Mouse (Mus musculus) T-cell, adult 2 months (primary cell): ENCODE results near the gene Srrm3.
A peak's percentile ranks its signal among the peaks of the same experiment; 100 is the strongest.

Experiments
- DNase-seq: peaks from one replicate; pipeline ENCODE4 v3.0.0; 2022; ENCODE audit warnings: low spot score

Srrm3 gene

DNA sequence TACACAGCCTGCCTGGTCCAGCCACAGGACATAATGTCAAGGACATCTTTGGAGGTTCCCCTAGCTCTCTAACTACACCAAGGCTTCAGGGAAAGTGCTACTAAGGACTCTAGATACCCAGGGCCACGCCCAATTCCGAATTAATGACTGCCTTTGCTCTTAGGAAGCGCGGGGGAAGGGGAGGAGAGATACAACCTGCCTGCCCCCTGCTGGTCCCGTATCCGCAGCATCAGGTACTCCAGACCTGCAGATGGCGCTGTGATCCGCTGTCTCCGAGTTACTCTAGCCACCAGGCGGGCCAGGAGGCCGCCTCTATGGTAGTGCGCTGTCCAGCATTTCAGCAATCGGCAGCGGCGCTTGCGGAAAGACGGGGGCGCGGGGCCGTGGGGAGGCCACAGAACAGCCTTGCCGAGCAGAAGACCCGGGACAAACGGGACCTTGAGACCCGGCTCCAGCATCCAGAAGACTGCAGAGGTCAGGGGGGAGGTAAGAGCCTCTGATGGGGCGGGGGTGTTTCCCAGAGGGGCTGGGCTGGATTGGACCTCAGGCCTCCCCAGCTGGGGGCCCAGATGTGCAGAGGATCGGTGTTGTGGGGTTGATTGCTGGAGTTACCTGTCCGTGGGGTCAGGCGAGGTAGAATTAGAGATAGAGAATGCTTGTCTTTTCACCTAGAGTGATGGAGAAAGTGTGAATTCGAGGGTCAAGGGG is at the start of gene Srrm3:
TSS of gene Srrm3 (plus strand) at position 336 of the 708 bp plus-strand sequence.
- DNase-seq = peak; percentile 91

DNA sequence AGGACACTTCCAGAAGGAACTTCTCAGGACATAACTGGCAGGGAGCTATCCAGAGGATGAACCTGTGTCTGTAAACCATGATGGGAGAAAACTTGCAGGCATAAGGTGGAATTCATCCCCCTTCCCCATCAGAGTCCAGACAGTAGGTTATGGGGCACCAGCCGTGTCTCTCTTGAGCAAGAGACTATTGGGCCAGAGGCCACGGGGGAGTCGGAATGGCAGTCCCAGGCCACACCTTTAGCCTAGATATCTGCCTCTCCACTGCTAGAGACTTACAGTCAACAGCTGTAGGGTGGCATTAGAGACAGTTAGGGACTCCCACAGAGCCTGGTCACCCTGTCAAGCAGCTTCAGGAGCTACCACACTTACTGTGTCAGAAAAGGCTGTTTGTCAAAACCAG is 44.8 kb upstream of the Srrm3 start:
- DNase-seq = no peak

DNA sequence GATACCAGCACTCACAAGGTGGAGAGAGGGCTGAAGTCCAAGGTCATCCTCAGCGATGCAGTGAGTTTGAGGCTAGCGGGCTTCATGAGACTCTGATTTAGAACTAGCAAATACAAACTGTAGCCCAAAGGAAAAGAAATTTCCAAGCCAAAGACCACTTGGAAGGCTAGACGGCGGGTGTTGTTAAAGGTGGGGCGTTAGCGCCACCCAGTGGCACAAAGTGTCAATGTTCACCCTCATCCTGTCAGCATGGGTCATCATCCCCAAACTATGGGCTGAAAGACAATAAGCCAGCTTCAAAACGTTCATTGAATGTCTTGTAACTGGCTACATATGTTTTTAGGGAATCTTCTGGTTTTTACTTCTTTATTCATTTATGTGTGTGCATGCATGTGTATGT is 43.2 kb upstream of the Srrm3 start:
- DNase-seq = peak; percentile 65

DNA sequence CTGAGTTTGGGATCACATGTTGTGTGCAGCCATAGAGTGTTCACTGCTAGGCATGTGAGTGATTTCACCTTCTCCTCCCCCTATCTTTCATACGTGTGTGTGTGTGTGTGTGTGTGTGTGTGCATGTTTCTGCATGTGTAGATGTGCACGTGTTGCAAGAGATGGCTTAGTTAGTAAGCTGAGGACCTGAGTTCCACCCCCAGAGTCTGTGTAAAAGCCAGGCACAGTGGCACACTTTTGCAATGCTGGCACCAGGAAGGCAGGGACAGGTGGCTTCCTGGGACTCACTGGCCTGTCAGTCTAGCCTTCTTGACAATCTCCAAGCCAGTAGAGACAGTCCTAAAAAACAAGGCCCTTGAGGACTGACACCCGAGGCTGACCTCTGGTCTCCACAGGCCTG is 41.7 kb upstream of the Srrm3 start:
- DNase-seq = no peak

DNA sequence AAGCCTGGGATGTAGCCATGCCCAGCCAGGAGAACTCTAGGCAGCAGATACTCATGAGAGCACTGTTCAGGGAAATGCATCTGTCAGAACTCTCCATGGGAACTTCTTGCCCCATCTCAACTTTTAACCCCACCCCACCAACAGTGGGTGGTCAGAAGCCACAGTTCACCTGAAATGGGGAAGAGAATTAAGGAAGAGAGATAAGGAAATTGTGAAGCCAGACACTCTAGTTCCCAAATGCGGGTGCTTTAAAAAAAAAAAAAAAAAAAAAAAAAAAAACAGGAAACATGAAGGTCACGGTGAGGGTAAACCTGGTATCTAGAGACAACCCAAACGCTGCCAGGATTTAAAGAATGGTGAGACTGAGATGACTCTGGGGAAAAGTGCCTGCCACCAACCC is 34.2 kb upstream of the Srrm3 start:
- DNase-seq = no peak

DNA sequence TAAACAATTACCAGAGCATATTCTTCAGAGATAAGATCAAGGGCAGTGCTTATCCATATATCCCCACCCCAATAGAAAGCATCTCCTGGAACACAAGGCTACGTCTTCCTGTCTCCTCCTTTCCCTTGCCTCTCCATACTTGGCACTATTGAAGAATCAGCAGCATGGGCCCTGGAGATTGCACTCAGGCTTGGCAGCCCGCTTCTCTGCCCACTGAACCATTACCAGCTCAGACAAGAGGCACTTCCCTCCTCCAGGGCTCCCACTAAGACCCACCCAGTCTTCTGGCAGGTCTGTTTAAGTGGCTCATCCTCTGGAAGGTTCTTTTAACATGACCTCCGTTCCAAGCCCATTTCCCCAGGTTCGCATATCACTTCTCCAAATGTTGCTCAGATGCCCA is 30.1 kb upstream of the Srrm3 start:
- DNase-seq = no peak

DNA sequence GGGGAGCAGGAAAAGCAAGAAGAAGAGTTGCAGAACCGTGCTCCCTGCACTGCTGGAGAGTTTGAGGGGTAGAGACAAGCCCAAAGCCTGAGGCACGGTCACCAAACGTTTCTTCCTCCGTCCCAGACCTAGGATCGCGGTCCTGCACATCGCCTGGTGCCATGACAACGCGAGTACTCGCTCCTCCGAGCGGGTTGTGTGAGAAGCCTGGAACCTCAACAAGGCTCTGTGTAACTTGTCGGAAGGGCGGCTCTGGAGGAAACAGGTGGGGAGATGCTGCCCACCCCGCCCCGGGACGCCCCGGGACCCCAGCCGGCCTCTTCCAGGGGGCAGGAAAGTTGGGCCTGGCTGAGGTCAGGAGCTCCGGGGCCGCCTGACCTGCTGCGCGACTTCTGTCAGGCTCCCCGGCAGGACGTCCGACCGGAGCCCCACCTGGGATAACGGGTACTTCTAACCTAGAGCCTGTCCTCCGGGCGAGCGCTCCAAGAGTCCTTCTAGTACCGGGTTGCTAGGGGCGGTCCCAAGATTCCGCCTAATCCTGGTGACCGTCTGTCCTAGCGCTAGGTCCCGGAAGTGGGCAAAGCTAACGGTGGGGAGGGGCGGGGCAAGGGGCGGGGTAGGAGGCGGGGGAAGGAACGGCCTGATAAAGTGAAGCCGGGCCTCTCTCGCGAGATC is 28.8 kb upstream of the Srrm3 start, which contains the start of gene Styxl1:
TSS of gene Styxl1 (minus strand) at position 590 of the 675 bp plus-strand sequence.
- no peak for DNase-seq

DNA sequence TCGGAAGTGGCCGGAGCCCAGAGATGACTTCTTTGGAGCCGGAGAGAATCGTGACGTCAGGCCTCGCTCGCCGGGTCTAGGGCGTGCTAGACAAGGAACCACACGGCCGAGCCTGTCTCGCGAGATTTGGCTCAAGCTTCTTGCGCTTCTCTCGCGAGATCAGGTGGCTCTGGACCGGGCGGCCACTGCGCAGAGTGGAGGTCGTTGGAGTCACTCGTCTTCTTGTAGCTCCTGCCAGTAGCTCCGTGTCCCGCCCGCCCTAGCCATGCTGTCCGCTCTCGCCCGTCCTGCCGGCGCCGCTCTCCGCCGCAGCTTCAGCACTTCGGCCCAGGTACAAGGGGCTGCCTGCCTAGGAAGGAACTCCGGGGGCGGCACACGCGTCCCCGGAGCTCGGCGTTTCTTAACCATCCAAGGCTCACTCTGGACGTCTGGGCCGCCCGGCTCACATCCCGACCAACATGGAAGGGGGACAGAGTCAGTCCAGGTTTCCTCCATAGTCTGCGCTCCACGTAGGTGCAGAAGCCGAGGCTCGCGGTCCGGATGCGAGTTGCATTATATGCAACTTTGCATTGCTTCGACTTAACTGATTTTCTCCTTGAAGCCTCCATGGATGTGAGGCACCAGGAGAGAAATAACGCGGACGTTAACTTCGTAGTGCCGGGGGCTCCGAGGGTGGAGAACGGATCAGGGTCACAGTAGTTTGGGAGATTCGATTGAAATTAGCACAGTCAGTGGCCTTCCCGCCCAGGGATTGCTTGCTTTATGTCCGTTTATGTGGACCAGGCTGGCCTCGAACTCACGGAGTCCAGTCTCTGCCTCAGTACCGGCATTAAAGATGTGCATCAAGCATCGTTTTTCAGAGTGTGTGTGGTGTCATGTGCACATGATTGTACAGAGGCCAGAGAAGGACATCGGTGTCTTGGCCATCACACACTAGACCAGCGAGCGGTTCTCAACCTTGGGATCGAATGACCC is 27.9 kb upstream of the Srrm3 start, which contains the start of gene Mdh2:
TSS of gene Mdh2 (plus strand) at position 10 of the 975 bp plus-strand sequence.
- peak; percentile 99 for DNase-seq

DNA sequence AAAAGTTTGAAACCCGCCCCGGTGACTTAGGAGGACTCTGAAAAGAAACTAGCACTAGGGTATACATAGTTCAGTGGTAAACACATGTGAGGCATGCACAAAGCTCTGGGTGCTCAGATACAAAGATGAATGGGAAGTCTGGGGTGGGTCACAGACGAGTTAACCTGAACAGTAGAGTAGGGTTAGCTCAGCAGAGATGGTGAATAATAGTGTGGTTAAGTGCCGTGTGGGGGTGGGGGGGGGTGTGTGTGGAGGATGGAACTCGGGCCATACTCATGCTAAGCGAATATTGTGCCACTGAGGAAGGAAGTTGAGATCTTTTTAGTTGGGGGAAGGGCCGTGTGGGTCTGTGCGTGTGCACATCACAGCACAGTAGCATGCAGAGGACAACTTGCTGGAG is 26.4 kb upstream of the Srrm3 start:
- DNase-seq = no peak

DNA sequence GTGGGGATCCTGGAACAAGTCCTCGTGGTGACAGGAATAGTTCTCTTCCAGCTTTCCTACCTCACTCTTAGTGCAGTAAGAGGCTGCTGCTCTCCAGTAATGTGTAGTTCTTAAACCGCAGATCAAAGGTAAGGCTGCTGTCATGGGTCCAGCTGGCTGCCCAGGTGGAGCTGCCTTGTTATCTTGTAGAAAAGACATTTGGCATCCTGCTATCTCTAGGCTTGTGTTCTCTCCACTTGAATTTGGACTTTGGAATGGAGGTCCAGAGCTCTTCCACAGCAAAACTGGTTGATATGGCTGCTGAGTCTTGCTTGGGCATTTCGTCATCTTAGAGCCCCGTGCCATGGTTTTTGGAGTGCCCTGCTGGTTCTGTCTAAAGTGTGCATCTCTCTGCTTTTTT is 23.8 kb upstream of the Srrm3 start:
- DNase-seq = no peak

DNA sequence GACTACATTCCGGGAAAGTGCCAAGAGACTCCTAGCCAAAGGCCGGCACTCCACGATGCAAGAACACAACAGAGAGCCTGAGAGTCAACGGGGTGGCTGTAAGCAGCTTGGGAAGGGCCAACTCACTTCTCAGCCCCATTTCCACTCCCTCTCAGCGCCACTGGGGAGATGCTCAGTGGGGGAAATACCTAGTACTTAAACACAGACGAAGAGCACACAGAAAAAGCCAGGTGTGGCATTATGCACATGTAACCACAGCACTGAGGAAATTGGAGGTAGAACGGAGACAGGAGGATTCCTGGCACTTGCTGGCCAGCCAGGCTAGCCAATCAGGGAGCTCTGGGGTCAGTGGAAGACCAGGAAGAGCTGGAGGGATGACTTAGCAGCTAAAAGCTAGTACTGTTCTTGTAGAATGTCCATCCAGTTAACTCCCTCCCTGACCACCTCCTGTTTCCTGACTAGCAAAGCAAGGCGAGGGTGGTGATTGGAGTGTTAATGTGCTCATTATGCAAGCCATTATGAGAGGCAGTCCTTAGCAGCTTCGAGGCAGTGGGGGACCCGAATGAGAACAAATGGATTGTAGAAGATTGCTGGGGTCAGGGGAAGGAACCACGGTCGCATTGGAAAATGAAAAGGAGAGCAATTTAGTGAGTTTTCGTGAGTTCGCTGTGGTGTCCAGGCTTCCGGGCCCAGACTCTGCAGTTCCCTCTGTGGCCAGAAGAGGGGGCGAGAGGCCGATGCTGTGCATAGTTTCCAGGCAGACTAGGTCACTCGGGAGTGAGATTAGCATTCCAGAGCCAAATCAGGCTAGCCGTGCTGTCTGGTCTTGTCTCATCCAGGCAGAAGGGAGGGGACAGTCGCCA is 12.5 kb upstream of the Srrm3 start:
- DNase-seq = peak; percentile 64

DNA sequence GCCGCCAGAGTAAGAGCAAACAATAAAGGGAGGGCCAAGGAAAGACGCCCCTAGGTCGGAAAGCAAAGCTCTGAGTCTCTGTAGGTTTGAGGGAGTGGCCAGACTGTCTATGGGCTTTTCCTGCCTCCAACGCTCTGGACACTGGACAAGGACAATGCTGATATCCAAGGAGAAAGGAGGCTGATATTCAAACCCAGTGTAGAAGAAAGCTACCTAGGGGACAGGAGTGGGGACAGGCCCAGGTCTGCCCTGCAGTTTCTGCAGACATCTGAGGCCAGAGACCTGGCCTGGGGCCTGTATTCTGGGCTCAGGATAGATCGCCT is 11.9 kb upstream of the Srrm3 start:
- DNase-seq = no peak

DNA sequence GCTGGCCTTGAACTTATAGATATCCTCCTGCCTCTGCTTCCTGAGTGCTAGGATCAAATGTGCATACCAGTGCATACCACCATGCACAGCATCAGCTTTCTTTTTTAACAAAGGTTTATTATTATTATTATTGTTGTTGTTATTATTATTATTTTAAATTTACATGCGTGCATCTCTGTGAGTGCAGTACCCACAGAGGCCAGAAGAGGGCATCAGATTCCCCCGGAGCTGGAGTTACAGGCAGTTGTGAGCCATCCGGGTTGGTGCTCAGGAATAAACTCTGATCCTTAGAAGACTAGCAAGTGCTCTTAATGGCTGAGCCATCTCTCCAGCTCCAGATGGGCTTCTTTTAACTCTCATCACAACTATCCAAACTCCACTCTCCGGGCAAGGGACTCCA is 6.9 kb upstream of the Srrm3 start:
- no peak for DNase-seq

DNA sequence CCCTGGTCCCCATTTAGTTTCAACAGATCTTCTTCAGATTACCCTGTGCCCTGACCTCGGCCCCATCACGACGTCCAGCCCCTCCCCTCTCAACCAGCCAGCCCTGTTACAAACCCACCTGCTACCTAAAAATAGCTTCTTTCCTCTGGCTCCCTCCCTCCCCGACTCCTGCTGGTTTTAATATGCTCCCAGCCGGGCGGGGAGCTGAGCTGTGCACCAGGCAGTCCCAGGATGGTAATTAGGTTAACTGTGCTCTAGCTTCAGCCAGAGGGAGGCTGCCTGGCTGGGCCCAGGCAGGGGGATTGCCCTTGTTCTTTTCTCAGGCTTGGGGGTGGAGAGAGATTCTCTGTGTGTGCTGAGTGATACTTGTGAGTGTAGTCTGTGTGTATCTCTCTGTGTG is 5.8 kb upstream of the Srrm3 start:
- no peak for DNase-seq

DNA sequence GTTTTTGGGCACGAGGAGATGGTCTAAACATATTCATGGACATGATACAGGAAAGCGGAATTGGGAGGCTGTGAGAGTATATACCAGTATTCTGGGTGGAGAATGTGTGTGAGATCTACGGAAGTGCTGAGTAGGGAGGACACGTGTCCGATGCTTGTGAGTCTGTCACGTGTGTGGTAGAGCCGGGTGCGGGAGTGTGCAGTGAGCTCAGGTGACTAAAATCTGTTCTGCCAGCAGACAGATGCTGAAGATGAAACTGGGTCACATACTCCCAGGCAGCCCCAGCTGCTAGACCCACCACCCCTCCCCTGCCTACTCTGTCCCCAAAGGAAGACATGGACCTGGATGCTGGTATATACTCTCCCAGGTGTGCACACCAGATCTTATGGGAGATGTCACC is 4.0 kb upstream of the Srrm3 start:
- no peak for DNase-seq

DNA sequence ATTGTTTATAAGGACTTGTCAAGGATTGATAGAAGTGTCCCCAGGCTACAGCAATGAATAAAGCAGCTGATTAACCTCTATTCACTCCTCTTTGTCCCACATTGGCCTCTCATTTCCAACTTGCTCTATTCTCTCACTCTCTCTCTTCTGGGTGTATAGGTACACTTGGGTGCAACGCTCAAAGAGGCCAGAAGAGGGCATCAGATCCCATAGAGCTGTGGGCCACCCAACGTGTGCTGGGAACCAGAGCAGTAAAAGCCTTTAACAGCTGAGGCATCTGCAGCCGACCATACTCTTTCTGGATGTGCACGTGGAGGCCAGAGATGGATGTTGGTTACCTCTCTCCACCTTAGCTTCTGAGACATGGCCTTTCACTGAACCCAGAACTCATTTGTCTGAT is 3.6 kb upstream of the Srrm3 start:
- DNase-seq = no peak

DNA sequence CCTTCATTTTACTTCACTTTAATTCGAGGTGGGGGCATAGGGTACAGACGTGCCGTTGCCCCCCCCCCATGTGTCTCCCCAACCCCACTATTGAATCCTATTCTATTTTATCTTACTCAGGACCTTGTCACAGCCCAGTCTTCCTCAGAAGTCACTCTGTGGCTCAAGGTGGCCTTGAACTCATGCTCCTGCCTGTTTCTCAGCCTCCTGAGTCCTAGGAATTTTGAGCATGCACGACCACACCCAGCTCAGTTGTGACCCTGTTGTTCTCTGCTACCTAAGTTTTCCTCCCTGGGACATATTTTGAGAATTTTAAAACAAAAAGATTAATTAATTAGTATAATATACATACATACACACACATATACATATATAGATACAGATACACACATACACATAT is 3.0 kb upstream of the Srrm3 start:
- no peak for DNase-seq

DNA sequence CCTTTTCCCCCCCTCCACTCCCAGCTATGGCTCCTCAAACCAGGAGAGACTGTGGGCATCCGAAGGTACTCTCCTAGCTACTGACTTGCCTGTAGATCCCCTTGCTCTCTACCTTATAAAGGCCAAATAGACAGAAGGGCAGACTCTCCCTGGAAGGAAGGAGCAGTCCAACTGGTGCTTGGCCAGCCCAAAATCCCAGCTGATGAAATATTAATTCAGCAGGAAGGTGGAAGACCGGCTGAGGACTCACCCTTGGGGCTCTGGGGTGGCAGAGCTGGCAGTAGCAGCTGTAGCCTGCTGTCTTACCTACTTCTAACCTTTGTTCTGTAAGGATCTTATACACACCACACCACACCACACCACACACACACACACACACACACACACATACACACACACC is 2.0 kb upstream of the Srrm3 start:
- DNase-seq = no peak

DNA sequence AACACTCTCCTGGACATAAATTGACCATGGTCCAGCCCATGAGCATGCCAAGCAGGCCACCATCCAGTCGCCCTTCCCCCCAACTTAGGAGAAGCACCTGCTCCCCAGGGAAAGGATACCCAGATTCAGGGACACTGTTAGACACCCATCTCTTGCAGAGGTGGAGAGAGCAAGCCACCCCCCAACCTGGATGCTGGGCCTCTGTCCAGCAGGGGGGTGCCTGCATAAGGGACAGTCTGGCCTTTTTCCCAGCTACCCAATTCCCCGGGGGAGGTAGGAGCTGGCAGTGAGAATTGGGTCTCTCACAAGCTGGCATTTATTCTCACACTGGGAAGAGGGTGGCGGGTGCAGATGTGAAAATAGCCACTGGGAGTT is 560 bp downstream of the Srrm3 start:
- DNase-seq = no peak

DNA sequence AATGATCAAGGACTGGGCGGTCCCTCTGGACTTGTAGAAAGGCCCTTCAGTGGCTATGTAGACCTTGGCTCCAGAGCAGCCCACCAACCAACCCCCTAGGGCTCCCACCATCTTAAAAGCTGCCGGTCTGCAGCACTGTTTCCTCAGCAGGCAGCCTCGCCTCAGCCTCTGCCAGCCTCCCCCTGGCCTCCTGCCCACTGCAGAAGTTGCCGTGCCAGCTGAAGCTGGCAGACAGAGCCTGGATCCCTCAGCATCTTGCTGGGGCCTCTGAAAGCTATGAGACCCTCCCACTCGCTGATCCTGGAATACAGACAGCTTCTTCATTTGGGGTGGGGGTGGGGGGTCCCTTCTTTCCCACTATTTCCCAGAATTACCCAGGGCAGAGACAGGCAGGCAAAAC is 6.3 kb downstream of the Srrm3 start:
- no peak for DNase-seq

DNA sequence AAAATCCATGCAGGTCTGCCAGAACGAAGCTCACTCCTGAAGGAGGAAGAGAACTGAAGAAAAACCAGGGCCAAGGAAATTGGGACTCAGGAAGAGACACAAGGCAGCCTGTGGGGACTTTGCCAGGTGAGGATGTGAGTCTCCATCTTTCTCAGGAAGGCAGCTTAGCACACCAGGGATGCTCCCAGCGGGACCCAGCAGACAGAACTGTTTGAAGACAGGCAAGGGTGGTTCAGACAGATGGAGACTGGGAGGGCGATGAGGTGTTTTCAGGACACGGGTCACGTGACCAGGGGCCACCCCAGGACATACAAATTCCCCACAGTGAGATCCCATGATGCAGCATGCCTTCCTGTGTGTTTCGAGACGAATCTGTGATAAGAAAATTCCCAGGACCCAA is 11.8 kb downstream of the Srrm3 start:
- DNase-seq = no peak
